Mouse (Mus musculus): ENCODE data around the gene Fcrla.

GRCm38 (mm10) chr1:170919308-170919707 is 8.1 kb downstream of the Fcrla start:
- TF ChIP-seq CTCF (conservative IDR thresholded peaks at IDR 0.05; ENCODE audit: insufficient read depth, insufficient read length, low read depth, low read length) = no peak
- TF ChIP-seq POLR2A (IDR thresholded peaks at IDR 0.05; ENCODE audit: low read depth, low read length) = no peak
